Mouse (Mus musculus): ENCODE data around the gene Xpnpep1.

Xpnpep1 gene

GRCm38 (mm10) chr19:53040164-53041132 lies at the start of gene Xpnpep1:
Gene Xpnpep1 (minus strand): TSS chr19:53040214.
- no peak for DNase-seq

- no peak for DNase-seq
These were observed 47.5 kb upstream of the Xpnpep1 start for GRCm38 (mm10) chr19:53087268-53088143.

GRCm38 (mm10) chr19:53086861-53087260 lies 46.8 kb upstream of the Xpnpep1 start:
- DNase-seq = no peak

- DNase-seq = peak; percentile 66 to 73
These were observed 44.7 kb upstream of the Xpnpep1 start for GRCm38 (mm10) chr19:53084735-53085134.

- DNase-seq = no peak
These were observed 42.8 kb upstream of the Xpnpep1 start for GRCm38 (mm10) chr19:53082862-53083261.

GRCm38 (mm10) chr19:53081339-53081738 lies 41.3 kb upstream of the Xpnpep1 start:
- DNase-seq = no peak

- peak; percentile 62 to 63 for DNase-seq
These were observed 40.9 kb upstream of the Xpnpep1 start for GRCm38 (mm10) chr19:53080921-53081320.

GRCm38 (mm10) chr19:53080487-53080886 lies 40.5 kb upstream of the Xpnpep1 start:
- no peak for DNase-seq

- DNase-seq = no peak
These were observed 40.0 kb upstream of the Xpnpep1 start for GRCm38 (mm10) chr19:53080026-53080425.

GRCm38 (mm10) chr19:53078271-53079085 lies 38.5 kb upstream of the Xpnpep1 start:
- peak; percentile 38 to 39 for DNase-seq

- no peak for DNase-seq
These were observed 37.3 kb upstream of the Xpnpep1 start for GRCm38 (mm10) chr19:53077278-53077677.

- peak; percentile 84 to 87 for DNase-seq
These were observed 36.4 kb upstream of the Xpnpep1 start for GRCm38 (mm10) chr19:53076238-53076981.

- no peak for DNase-seq
These were observed 35.9 kb upstream of the Xpnpep1 start for GRCm38 (mm10) chr19:53075896-53076237.

- DNase-seq = no peak
These were observed 35.1 kb upstream of the Xpnpep1 start for GRCm38 (mm10) chr19:53074899-53075722.

GRCm38 (mm10) chr19:53073521-53073920 lies 33.5 kb upstream of the Xpnpep1 start:
- no peak for DNase-seq

- DNase-seq = no peak
These were observed 32.4 kb upstream of the Xpnpep1 start for GRCm38 (mm10) chr19:53072406-53072805.

GRCm38 (mm10) chr19:53071651-53072050 lies 31.6 kb upstream of the Xpnpep1 start:
- DNase-seq = no peak

- no peak for DNase-seq
These were observed 30.9 kb upstream of the Xpnpep1 start for GRCm38 (mm10) chr19:53070870-53071269.

GRCm38 (mm10) chr19:53069451-53069850 lies 29.4 kb upstream of the Xpnpep1 start:
- no peak for DNase-seq

- no peak for DNase-seq
These were observed 26.9 kb upstream of the Xpnpep1 start for GRCm38 (mm10) chr19:53066934-53067333.

GRCm38 (mm10) chr19:53066531-53066930 lies 26.5 kb upstream of the Xpnpep1 start:
- DNase-seq = no peak
